28 mouse cellular contexts compared by ENCODE assay signal in genomic region chr13:43023005-43023404, GRCm38 (mm10).
"Had no signal": no experiment of that assay in that cellular context is flagged by ENCODE, and none has a peak within 500 bp of the region (broad histone marks: within the 10 kb centered on the region; RNA-seq: fewer than 3 reads in every experiment).

No protein-coding gene starts in this region.

- H3K36me3 ChIP-seq: embryonic facial prominence, embryonic 10.5 days; embryonic facial prominence, embryonic 12.5 days; embryonic facial prominence, embryonic 13.5 days; embryonic facial prominence, embryonic 15.5 days; forebrain, embryonic 10.5 days; forebrain, embryonic 12.5 days; forebrain, embryonic 15.5 days had no signal

- H3K9ac ChIP-seq: embryonic facial prominence, embryonic 12.5 days; embryonic facial prominence, embryonic 13.5 days; embryonic facial prominence, embryonic 15.5 days; forebrain, embryonic 12.5 days; forebrain, embryonic 13.5 days; forebrain, embryonic 15.5 days; forebrain, postnatal 0 days had no signal

- H3K27ac ChIP-seq: embryonic facial prominence, embryonic 10.5 days; embryonic facial prominence, embryonic 12.5 days; embryonic facial prominence, embryonic 13.5 days; embryonic facial prominence, embryonic 15.5 days; forebrain, embryonic 10.5 days; forebrain, embryonic 12.5 days; forebrain, embryonic 13.5 days; forebrain, embryonic 15.5 days; gastrocnemius, adult 2 months; heart, adult 2 months had no signal

- H3K9me3 ChIP-seq: embryonic facial prominence, embryonic 12.5 days; embryonic facial prominence, embryonic 13.5 days; embryonic facial prominence, embryonic 15.5 days; forebrain, embryonic 12.5 days; forebrain, embryonic 13.5 days; forebrain, embryonic 15.5 days had no signal

- H3K4me1 ChIP-seq: embryonic facial prominence, embryonic 12.5 days; embryonic facial prominence, embryonic 13.5 days; embryonic facial prominence, embryonic 15.5 days; forebrain, embryonic 12.5 days; forebrain, embryonic 15.5 days had no signal

- ATAC-seq: forebrain, embryonic 13.5 days; forebrain, embryonic 14.5 days; forebrain, embryonic 15.5 days; forebrain, embryonic 16.5 days; forebrain, postnatal 0 days had no signal

- H3K4me3 ChIP-seq: embryonic facial prominence, embryonic 10.5 days; embryonic facial prominence, embryonic 12.5 days; embryonic facial prominence, embryonic 13.5 days; embryonic facial prominence, embryonic 15.5 days; erythroblast, embryonic 14.5 days; forebrain, embryonic 10.5 days; forebrain, embryonic 12.5 days; forebrain, embryonic 13.5 days; forebrain, embryonic 15.5 days; gastrocnemius, adult 2 months; heart, adult 2 months had no signal

- H3K27me3 ChIP-seq: embryonic facial prominence, embryonic 12.5 days; embryonic facial prominence, embryonic 13.5 days; embryonic facial prominence, embryonic 15.5 days; forebrain, embryonic 13.5 days; forebrain, embryonic 15.5 days had no signal

- DNase-seq: cerebellum, adult 2 months; cerebellum, adult 8-10 months; cerebellum, adult 9-10 months; cerebellum, adult 9-11 months; cerebellum, postnatal 10 days; cerebellum, postnatal 14 days; cerebellum, postnatal 25 days; cerebellum, postnatal 36 days; embryo, embryonic 11 days; forebrain, postnatal 0 days; gastrocnemius, adult 2 months; gastrocnemius, postnatal 10 days; gastrocnemius, postnatal 14 days; gastrocnemius, postnatal 25 days; gastrocnemius, postnatal 36 days; heart, adult 18-20 months; heart, adult 2 months had no signal

- H3K4me2 ChIP-seq: embryonic facial prominence, embryonic 12.5 days; embryonic facial prominence, embryonic 13.5 days; embryonic facial prominence, embryonic 15.5 days; forebrain, embryonic 12.5 days; forebrain, embryonic 13.5 days; forebrain, embryonic 15.5 days had no signal
